Mouse (Mus musculus) spleen, adult 2 months (tissue): ENCODE measurements around the gene Zfp296.

ENCODE experiments used
- CTCF ChIP-seq: fragments of 200-500 bp; IDR thresholded peaks from 2 replicates; pipeline ENCODE4 v1.5.1; 2011; ENCODE audit warnings: mild to moderate bottlenecking, inconsistent platforms; ENCODE audit not compliant: insufficient read depth, insufficient read length, insufficient replicate concordance; ENCODE audit errors: extremely low read depth
- POLR2A ChIP-seq: fragments of 200-500 bp; IDR thresholded peaks from 2 replicates; pipeline ENCODE4 v1.6.1; 2011; ENCODE audit warnings: low read depth, low read length, inconsistent platforms

DNA sequence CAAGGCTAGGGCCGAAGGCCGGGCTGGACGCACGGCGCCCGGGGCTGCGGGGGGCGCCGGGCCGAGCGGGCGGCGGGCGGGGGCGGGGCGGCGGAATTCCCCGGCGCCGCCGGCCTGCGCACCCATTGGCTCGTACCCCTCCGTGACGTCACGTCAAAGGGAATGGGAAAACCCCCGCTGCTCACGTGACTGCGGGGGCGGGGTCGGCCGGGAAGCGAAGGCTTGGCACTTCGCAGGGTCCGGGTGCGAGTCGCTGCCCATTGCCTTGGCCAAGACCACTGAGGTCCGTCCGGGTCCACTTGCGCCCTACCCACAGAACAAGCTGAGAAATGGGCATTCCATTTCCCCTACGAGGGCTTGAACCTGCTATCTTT is 52.3 kb downstream of the Zfp296 start, which contains the start of gene Relb:
- TF ChIP-seq CTCF, result no peak
- no peak for TF ChIP-seq POLR2A
